Mouse (Mus musculus) layer of hippocampus, postnatal 10 days (tissue): ENCODE measurements around the gene Cpeb2. TPM values are rescaled to one million over a fixed set of nuclear protein-coding genes. Genes with fewer than 3 reads are reported as not detected.

Source experiments
- DNase-seq, 2 experiments: peaks; one replicate each; pipeline ENCODE4 v3.0.0; 2021; ENCODE audit warnings: low spot score in 2 of 2
- long read RNA-seq: library from polyadenylated mRNA; stranded (forward); transcript quantifications from one replicate; pipeline ENCODE4 v2.0.0, GENCODE M21; 2023
- total RNA-seq, 2 experiments: library from RNA; stranded (reverse); gene quantifications; 2 replicates each; pipeline ENCODE4 v1.2.3; 2021

Cpeb2 gene
- total RNA-seq, result 10 to 100 TPM; 59.8 to 62.2 TPM
- long read RNA-seq, full-length matches to known transcripts, result 5 of 10 reads
- long read RNA-seq, partial matches to known transcripts, result 0 of 10 reads
- long read RNA-seq, other reads (novel, unspliced or antisense), result 5 of 10 reads

GRCm38 (mm10) chr5:43232480-43233315 is at the start of gene Cpeb2:
Gene Cpeb2, plus strand, starts transcription at chr5:43233170.
- DNase-seq, result peak; percentile 91 to 95

GRCm38 (mm10) chr5:43183556-43183955 is 49.4 kb upstream of the Cpeb2 start:
- no peak for DNase-seq

- no peak for DNase-seq
Observed at GRCm38 (mm10) chr5:43184834-43185233, 48.1 kb upstream of the Cpeb2 start.

- no peak for DNase-seq
Observed at GRCm38 (mm10) chr5:43185478-43185877, 47.5 kb upstream of the Cpeb2 start.

- no peak for DNase-seq
Observed at GRCm38 (mm10) chr5:43200686-43201085, 32.3 kb upstream of the Cpeb2 start.

GRCm38 (mm10) chr5:43206495-43207053 is 26.4 kb upstream of the Cpeb2 start:
- no peak for DNase-seq

GRCm38 (mm10) chr5:43217468-43217867 is 15.5 kb upstream of the Cpeb2 start:
- no peak for DNase-seq

GRCm38 (mm10) chr5:43217987-43218846 is 14.8 kb upstream of the Cpeb2 start:
- no peak for DNase-seq

- DNase-seq, result no peak
Observed at GRCm38 (mm10) chr5:43218847-43219132, 14.2 kb upstream of the Cpeb2 start.

- no peak for DNase-seq
Observed at GRCm38 (mm10) chr5:43223359-43223758, 9.6 kb upstream of the Cpeb2 start.

GRCm38 (mm10) chr5:43224245-43224644 is 8.7 kb upstream of the Cpeb2 start:
- no peak for DNase-seq

- no peak for DNase-seq
Observed at GRCm38 (mm10) chr5:43226160-43226559, 6.8 kb upstream of the Cpeb2 start.

- no peak for DNase-seq
Observed at GRCm38 (mm10) chr5:43227607-43228006, 5.4 kb upstream of the Cpeb2 start.

- DNase-seq, result no peak
Observed at GRCm38 (mm10) chr5:43231061-43231460, 1.9 kb upstream of the Cpeb2 start.

- no peak for DNase-seq
Observed at GRCm38 (mm10) chr5:43232149-43232479, 856 bp upstream of the Cpeb2 start.

GRCm38 (mm10) chr5:43233316-43234181 is 579 bp downstream of the Cpeb2 start:
- peak; percentile 79 to 82 for DNase-seq

GRCm38 (mm10) chr5:43234321-43235185 is 1.6 kb downstream of the Cpeb2 start:
- DNase-seq, result peak; percentile 55 to 74

- peak; percentile 48 to 56 for DNase-seq
Observed at GRCm38 (mm10) chr5:43235186-43235785, 2.3 kb downstream of the Cpeb2 start.

- no peak for DNase-seq
Observed at GRCm38 (mm10) chr5:43235997-43236396, 3.0 kb downstream of the Cpeb2 start.

- DNase-seq, result no peak
Observed at GRCm38 (mm10) chr5:43236476-43236875, 3.5 kb downstream of the Cpeb2 start.
